Mouse (Mus musculus): ENCODE data around the gene Usp13. TPM values are rescaled to one million over a fixed set of nuclear protein-coding genes. Genes with fewer than 3 reads are reported as not detected.

Gene Usp13
- polyA plus RNA-seq, 1 experiment from 2014 or later, result 6.7 TPM

Other genes starting within 250 kb of the Usp13 start
- gene Gnb4, start 201.0 kb upstream of the Usp13 start, polyA plus RNA-seq (2015; fragmentation: Nextera tagmentation; extraction: Ambion mirVana), result 75.1 and 77.0 TPM in 2 replicates
- gene Actl6a, start 111.2 kb upstream of the Usp13 start, polyA plus RNA-seq (2015; fragmentation: Nextera tagmentation; extraction: Ambion mirVana), result 121 and 128 TPM in 2 replicates
- gene Ndufb5, start 80.6 kb upstream of the Usp13 start, polyA plus RNA-seq (2015; fragmentation: Nextera tagmentation; extraction: Ambion mirVana), result 276 and 296 TPM in 2 replicates
- gene Mrpl47, start 79.9 kb upstream of the Usp13 start, polyA plus RNA-seq (2015; fragmentation: Nextera tagmentation; extraction: Ambion mirVana), result 24.8 and 25.1 TPM in 2 replicates